Mouse (Mus musculus): Measurements from ENCODE around the gene D930020B18Rik.
A peak's percentile ranks its signal among the peaks of the same experiment; 100 is the strongest.

DNA sequence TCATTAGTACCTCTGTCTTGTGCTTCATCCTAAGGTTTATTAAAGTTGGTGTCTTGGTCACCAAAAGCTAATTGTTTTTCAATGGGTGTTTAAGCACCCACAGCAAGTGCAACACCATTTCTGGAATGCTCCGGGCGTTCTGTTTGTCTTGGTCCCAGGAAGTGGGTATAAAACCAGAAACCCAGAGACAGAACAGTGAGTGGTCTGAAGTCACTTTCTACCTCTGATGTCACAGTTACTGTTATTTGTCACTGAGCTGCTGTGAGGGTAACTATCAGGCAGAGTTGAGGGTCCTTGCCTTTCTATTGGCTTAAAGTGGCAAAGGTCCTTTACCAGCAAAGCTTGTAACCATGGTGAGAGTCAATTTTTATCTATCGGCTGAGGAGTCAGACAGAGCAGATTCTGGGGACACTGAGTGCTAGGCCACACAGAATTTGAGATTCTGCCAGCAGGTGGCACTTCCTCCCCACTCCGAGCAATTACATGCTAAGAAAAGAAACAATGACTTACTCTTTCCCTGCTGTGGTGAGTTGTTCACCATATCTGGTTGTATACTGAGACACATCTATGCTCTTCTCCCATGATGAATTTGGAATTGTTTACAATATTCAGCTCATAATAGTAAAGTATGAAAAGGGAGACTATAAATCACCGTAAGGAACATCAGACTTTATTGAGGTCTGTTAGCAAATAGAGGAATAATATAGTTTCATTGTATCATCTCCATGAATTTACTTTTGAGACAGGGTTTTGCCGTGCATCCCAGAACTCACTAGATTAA lies 1.0 kb upstream of the D930020B18Rik start:
- TF ChIP-seq CTCF (IDR thresholded peaks at IDR 0.05; ENCODE audit: extremely low read depth, insufficient read depth, insufficient read length, insufficient replicate concordance) (peak; percentile 44; the same call in 1 of the 2 replicates), POLR2A (IDR thresholded peaks at IDR 0.05; ENCODE audit: low read depth, low read length) (no peak)
